In genomic region chr12:102653003-102653402, GRCm38 (mm10) we compare ENCODE assay signal across 11 mouse cellular contexts. TPM values are rescaled to one million over a fixed set of nuclear protein-coding genes. Genes with fewer than 3 reads are reported as not detected.
A peak's percentile ranks its signal among the peaks of the same experiment; 100 is the strongest.
DNase-seq lines count a peak whose midpoint lies in the region; ATAC-seq and TF ChIP-seq lines count a peak whose summit lies in the region.
"Had no signal": no experiment of that assay in that cellular context is flagged by ENCODE, and none has a peak within 500 bp of the region (broad histone marks: within the 10 kb centered on the region; RNA-seq: fewer than 3 reads in every experiment).

No protein-coding gene starts in this region.

- no peaks in the 10 kb centered on the region for H3K4me1 ChIP-seq in forebrain, postnatal 0 days (ENCODE audit: insufficient read depth)
- peaks cover 8% of the 10 kb centered on the region; the same call in 1 of the 2 replicates for H3K4me1 ChIP-seq in forebrain, embryonic 12.5 days
- no peaks in the 10 kb centered on the region for H3K4me1 ChIP-seq in limb, embryonic 11.5 days (ENCODE audit: control insufficient read depth, insufficient read depth, low read length)
- H3K4me1 ChIP-seq in limb, embryonic 10.5 days: peaks cover 42% of the 10 kb centered on the region

- ATAC-seq in forebrain, postnatal 0 days: peak; percentile 26; the same call in 1 of the 2 replicates
- ATAC-seq in forebrain, embryonic 12.5 days (ENCODE audit: low FRiP score): no peak
- 0 out of 2 replicates have a peak, but pooled peaks have one; percentile 33 for ATAC-seq in limb, embryonic 11.5 days (ENCODE audit: insufficient number of reproducible peaks, low FRiP score, low TSS enrichment, low read depth)
- ATAC-seq in megakaryocyte-erythroid progenitor cell, adult 5-6 weeks (replicated peaks; ENCODE audit: low FRiP score, low TSS enrichment, poor library complexity, severe bottlenecking): no peak
- ATAC-seq: forebrain, embryonic 14.5 days had no signal

- no peak for DNase-seq in forebrain, postnatal 0 days
- DNase-seq in limb, embryonic 11.5 days (ENCODE audit: low spot score): no peak
- no peak for DNase-seq in limb, embryonic 10.5 days (ENCODE audit: low spot score)
- DNase-seq in brain, adult 2 months (ENCODE audit: low read depth, low spot score): peak; percentile 90
- peak; percentile 53 to 78 for DNase-seq in left cerebral cortex, postnatal 36 days (ENCODE audit: low spot score in 2 of 2)
- DNase-seq in thymus, postnatal 0 days (ENCODE audit: low spot score): no peak
- DNase-seq: heart, postnatal 4 days; lung, embryonic 14.5 days had no signal

- intact Hi-C loops in left cerebral cortex, postnatal 36 days (cut with DNase I): loop anchor here (5.0 kb wide), 1 partner anchor 44 kb away; no protein-coding TSS in a partner anchor

- WGBS in forebrain, postnatal 0 days: 47% methylated on average over 6 of the region's 6 CpGs
- 72% methylated on average over 6 of the region's 6 CpGs for WGBS in forebrain, embryonic 12.5 days
- 69% methylated on average over 6 of the region's 6 CpGs for WGBS in limb, embryonic 11.5 days
- 67% methylated on average over 6 of the region's 6 CpGs for WGBS in limb, embryonic 10.5 days

- no peak overlapping the region for H3K27ac ChIP-seq in forebrain, postnatal 0 days (ENCODE audit: low read depth, low read length)
- H3K27ac ChIP-seq in forebrain, embryonic 12.5 days: no peak overlapping the region
- no peak overlapping the region for H3K27ac ChIP-seq in limb, embryonic 11.5 days (replicated peaks; ENCODE audit: low read depth, low read length)
- H3K27ac ChIP-seq in limb, embryonic 10.5 days: no peak overlapping the region

- H3K9ac ChIP-seq in forebrain, postnatal 0 days: no peak overlapping the region
- no peak overlapping the region for H3K9ac ChIP-seq in forebrain, embryonic 12.5 days
- H3K9ac ChIP-seq in limb, embryonic 11.5 days (ENCODE audit: low read length): no peak overlapping the region
- H3K9ac ChIP-seq: lung, embryonic 14.5 days had no signal

- no peak overlapping the region for H3K4me3 ChIP-seq in forebrain, postnatal 0 days (ENCODE audit: low read depth, low read length)
- H3K4me3 ChIP-seq in forebrain, embryonic 12.5 days (replicated peaks): no peak overlapping the region
- no peak overlapping the region for H3K4me3 ChIP-seq in limb, embryonic 11.5 days (ENCODE audit: low read depth, low read length)
- no peak overlapping the region for H3K4me3 ChIP-seq in limb, embryonic 10.5 days

- no peak overlapping the region for H3K4me2 ChIP-seq in forebrain, postnatal 0 days (ENCODE audit: low read depth)
- no peak overlapping the region for H3K4me2 ChIP-seq in forebrain, embryonic 12.5 days
- H3K4me2 ChIP-seq in limb, embryonic 11.5 days (ENCODE audit: low read depth, severe bottlenecking): no peak overlapping the region
- H3K4me2 ChIP-seq: lung, embryonic 14.5 days had no signal

- no peaks in the 10 kb centered on the region for H3K36me3 ChIP-seq in forebrain, postnatal 0 days (ENCODE audit: insufficient read depth)
- H3K36me3 ChIP-seq in forebrain, embryonic 12.5 days (replicated peaks): no peaks in the 10 kb centered on the region
- no peaks in the 10 kb centered on the region for H3K36me3 ChIP-seq in limb, embryonic 11.5 days (ENCODE audit: control insufficient read depth, insufficient read depth, low read length)
- H3K36me3 ChIP-seq in limb, embryonic 10.5 days: no peaks in the 10 kb centered on the region

- H3K27me3 ChIP-seq in forebrain, postnatal 0 days (ENCODE audit: insufficient read depth, low read length): no peaks in the 10 kb centered on the region
- no peaks in the 10 kb centered on the region for H3K27me3 ChIP-seq in forebrain, embryonic 12.5 days
- H3K27me3 ChIP-seq in limb, embryonic 11.5 days (ENCODE audit: control insufficient read depth, insufficient read depth, low read length): no peaks in the 10 kb centered on the region
- 0 out of 2 replicates have a peak, but pooled peaks cover 2% of the 10 kb centered on the region for H3K27me3 ChIP-seq in limb, embryonic 10.5 days (ENCODE audit: low read depth, poor library complexity, severe bottlenecking)

- no peaks in the 10 kb centered on the region for H3K9me3 ChIP-seq in forebrain, postnatal 0 days (ENCODE audit: low read length)
- no peaks in the 10 kb centered on the region for H3K9me3 ChIP-seq in forebrain, embryonic 12.5 days
- no peaks in the 10 kb centered on the region for H3K9me3 ChIP-seq in limb, embryonic 11.5 days (ENCODE audit: control insufficient read depth, low read length)
- no peaks in the 10 kb centered on the region for H3K9me3 ChIP-seq in limb, embryonic 10.5 days (replicated peaks)

- no peak for TF ChIP-seq CTCF in forebrain, postnatal 0 days (IDR thresholded peaks at IDR 0.05; ENCODE audit: low read depth)

RNA-seq across cellular contexts. Expression of gene Itpk1, which starts 51.7 kb away (rescaled TPM):
- total RNA-seq in forebrain, postnatal 0 days (2014; rRNA removed): 47.5 and 66.5 TPM in 2 replicates
- 47.6 and 50.8 TPM in 2 replicates for polyA plus RNA-seq in forebrain, postnatal 0 days (2015; fragmentation: Nextera tagmentation; extraction: Ambion mirVana)
- polyA plus RNA-seq in forebrain, embryonic 12.5 days (2016; fragmentation: Nextera tagmentation; extraction: Ambion mirVana): 22.5 and 23.1 TPM in 2 replicates
- polyA plus RNA-seq in limb, embryonic 11.5 days (2014; fragmentation: Nextera tagmentation; extraction: Ambion mirVana): 7.4 and 7.7 TPM in 2 replicates
- polyA plus RNA-seq in limb, embryonic 10.5 days (2016; fragmentation: Nextera tagmentation; extraction: Ambion mirVana): 9.7 and 11.0 TPM in 2 replicates
- total RNA-seq in left cerebral cortex, postnatal 36 days (2021): 10 to 100 TPM; 57.6 to 66.4 TPM
- 7.4 and 12.1 TPM in 2 replicates for total RNA-seq in megakaryocyte-erythroid progenitor cell, adult 5-6 weeks (2014; fragmentation: Nextera tagmentation)
- total RNA-seq in megakaryocyte-erythroid progenitor cell, adult 5-6 weeks (2017): 4.9 and 6.5 TPM in 2 replicates
- polyA plus RNA-seq in thymus, postnatal 0 days (2015; fragmentation: Nextera tagmentation; extraction: Ambion mirVana): 18.6 and 19.9 TPM in 2 replicates

Comparison
In these comparisons a context has a peak if more than half of its experiments do, and no peak if none do; other contexts are left out.
1. ATAC-seq: peak in forebrain, postnatal 0 days (single experiment) and limb, embryonic 11.5 days (single experiment); none in forebrain, embryonic 12.5 days (single experiment) and megakaryocyte-erythroid progenitor cell, adult 5-6 weeks (single experiment).
2. DNase-seq: peak in brain, adult 2 months (single experiment) and left cerebral cortex, postnatal 36 days (2 of 2); none in forebrain, postnatal 0 days (single experiment), limb, embryonic 11.5 days (single experiment), limb, embryonic 10.5 days (single experiment) and thymus, postnatal 0 days (single experiment).